Mouse (Mus musculus) forebrain, embryonic 16.5 days (tissue): Measurements from ENCODE around the gene Cdc20b. TPM values are rescaled to one million over a fixed set of nuclear protein-coding genes. Genes with fewer than 3 reads are reported as not detected.

Source experiments
- ATAC-seq: fragments of 200-750 bp; cut with Nextera tagmentation; 2 replicates; pipeline ENCODE4 v1.8.0; 2017; ENCODE audit warnings: mild to moderate bottlenecking, moderate library complexity
- H3K27ac ChIP-seq: fragments of 300-500 bp; sonication (generic); 2 replicates; pipeline ENCODE4 v1.5.1; 2014; ENCODE audit warnings: low read length, control low read depth
- H3K27me3 ChIP-seq: fragments of 300-500 bp; sonication (generic); replicated peaks from 2 replicates; pipeline ENCODE4 v1.6.1; 2014; ENCODE audit warnings: low read length; ENCODE audit not compliant: control insufficient read depth, insufficient read depth
- H3K36me3 ChIP-seq: fragments of 300-500 bp; sonication (generic); 2 replicates; pipeline ENCODE4 v1.6.1; 2014; ENCODE audit not compliant: control insufficient read depth, insufficient read depth
- H3K4me1 ChIP-seq: fragments of 300-500 bp; sonication (generic); replicated peaks from 2 replicates; pipeline ENCODE4 v1.6.1; 2014; ENCODE audit warnings: low read length; ENCODE audit not compliant: control insufficient read depth, insufficient read depth
- H3K4me2 ChIP-seq: fragments of 300-500 bp; sonication (generic); 2 replicates; pipeline ENCODE4 v1.6.1; 2014; ENCODE audit warnings: mild to moderate bottlenecking, low read length, control low read depth
- H3K4me3 ChIP-seq: fragments of 300-500 bp; sonication (generic); replicated peaks from 2 replicates; pipeline ENCODE4 v1.5.1; 2014; ENCODE audit warnings: mild to moderate bottlenecking, low read length, control low read depth
- H3K9ac ChIP-seq: fragments of 300-500 bp; sonication (generic); replicated peaks from 2 replicates; pipeline ENCODE4 v1.6.1; 2014; ENCODE audit warnings: low read depth, low read length, control low read depth
- H3K9me3 ChIP-seq: fragments of 300-500 bp; sonication (generic); 2 replicates; pipeline ENCODE4 v1.6.1; 2016; ENCODE audit warnings: low read length; ENCODE audit not compliant: control insufficient read depth
- WGBS: fragments of 180-500 bp; shearing (Covaris S2); extraction: QIAGEN DNeasy Blood & Tissue Kit; methylation state at CpG from one replicate; pipeline ENCODE4 v1.1.7; 2014; 5-methylcytosine and 5-hydroxymethylcytosine counted together
- polyA plus RNA-seq: library from polyadenylated mRNA; unstranded; fragments of >200 nt; fragmentation: Nextera tagmentation; extraction: Ambion mirVana; gene quantifications from 2 replicates; pipeline ENCODE4 v1.2.1, GENCODE M21; 2015

Cdc20b gene
- 0.33 TPM in 1 of 2 replicates, not detected in the other for polyA plus RNA-seq

DNA sequence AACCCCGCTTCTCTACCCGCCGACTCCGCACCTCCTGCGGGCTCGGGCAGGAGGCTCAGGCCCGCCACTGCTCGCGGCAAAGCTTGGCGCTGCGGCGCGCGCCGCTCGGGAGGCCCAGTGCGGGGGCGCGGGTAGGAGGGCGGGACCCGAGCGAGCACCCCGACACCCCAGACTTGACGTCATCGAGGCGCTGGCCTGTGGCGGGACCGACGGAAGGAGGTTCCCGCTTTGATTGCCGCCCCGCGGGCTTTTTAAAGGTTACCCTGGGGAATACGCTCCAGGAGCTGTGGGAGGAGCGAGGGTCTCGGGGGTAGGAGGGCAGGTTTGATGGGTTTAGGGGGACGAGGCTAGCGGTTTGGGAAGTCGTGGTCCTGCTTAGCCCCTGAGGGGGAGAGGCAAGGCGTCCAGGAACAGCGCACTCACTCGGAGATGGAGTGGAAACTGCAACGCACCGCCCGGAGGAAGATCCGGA lies at the start of gene Cdc20b:
Gene Cdc20b, plus strand, starts transcription at position 162 of the 472 bp plus-strand sequence.
- H3K4me1 ChIP-seq: peaks cover 20% of the 10 kb centered on the region
- H3K4me2 ChIP-seq: peak within 1 kb of the TSS; percentile 87
- ATAC-seq: peak; percentile 29
- peak within 1 kb of the TSS; percentile 55 for H3K4me3 ChIP-seq
- no peaks in the 10 kb centered on the region for H3K9me3 ChIP-seq
- no peak within 1 kb of the TSS for H3K27ac ChIP-seq
- no peaks in the 10 kb centered on the region for H3K36me3 ChIP-seq
- under 1% methylated on average over 46 of the region's 46 CpGs for WGBS
- H3K27me3 ChIP-seq: peaks cover 9% of the 10 kb centered on the region
- H3K9ac ChIP-seq: peak within 1 kb of the TSS; percentile 36

DNA sequence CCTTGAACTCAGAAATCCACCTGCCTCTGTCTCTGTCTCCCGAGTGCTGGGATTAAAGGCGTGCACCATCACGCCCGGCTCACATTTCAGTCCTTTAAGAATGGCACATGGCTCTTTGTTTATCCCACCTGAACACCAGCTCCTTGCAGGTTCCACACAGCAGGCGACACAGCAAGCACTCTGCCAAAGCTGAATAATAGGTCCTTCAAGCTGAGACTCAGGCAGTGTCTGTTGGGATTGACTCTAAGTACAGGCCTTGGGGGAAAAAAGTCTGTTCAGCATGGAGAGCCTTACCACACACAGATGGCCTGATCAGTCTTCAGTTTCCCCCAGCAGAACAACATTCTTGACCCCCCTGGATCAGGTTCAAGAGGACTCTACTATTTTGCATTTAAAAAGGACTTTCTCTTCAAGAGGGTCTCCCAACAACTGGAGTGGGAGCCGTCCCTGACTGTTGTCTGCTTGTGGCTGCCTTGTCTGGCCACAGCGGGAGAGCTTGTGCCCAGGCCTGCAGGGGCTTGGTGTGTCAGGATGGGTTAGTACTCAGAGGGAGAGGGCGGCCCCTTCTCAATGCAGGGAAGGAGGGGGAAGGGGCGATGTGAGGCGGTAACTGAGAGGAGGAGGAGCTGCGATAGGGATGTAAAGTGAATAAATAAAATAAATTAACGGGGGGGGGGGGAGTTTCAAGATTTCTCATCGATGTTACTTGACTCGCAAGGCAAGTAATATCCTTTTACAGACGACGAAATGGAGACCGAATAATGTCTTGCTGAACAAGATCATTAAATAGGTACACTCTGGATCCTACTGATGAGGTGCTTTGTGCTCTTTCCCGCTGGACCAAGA lies 49.1 kb upstream of the Cdc20b start:
- Histone ChIP-seq H3K27me3 (peaks cover 44% of the 10 kb centered on the region), H3K4me3 (no peak overlapping the region), H3K9me3 (no peaks in the 10 kb centered on the region), H3K36me3 (no peaks in the 10 kb centered on the region), H3K4me2 (peak overlapping the region; percentile 95; the same call in 1 of the 2 replicates), H3K9ac (no peak overlapping the region), H3K4me1 (peaks cover 38% of the 10 kb centered on the region), H3K27ac (no peak overlapping the region)
- ATAC-seq: no peak
- 5% methylated on average over 18 of the region's 18 CpGs for WGBS

DNA sequence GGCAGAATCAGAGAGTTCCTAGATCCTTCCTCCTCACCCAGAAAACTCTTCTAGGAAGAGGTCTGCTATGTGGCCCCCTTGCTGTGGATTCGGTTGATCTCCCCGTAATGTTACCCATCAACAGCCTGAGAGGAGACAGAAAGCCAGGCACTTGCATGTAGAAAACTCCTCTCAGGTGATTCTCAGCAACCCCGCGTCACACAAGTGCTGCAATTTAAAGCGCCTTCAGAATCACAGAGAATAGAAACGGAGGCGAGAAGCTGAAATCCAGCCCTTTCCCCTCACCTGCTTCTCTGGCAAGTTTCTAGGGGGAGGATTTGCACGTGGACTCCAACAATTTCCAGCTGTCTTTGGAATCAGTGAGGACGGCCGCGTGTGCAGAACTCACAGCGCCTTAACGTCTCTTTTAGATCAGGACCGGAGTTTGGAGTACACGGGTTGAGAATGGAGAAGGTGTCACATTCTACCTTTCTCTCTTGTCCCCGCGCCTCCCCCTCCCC lies 48.4 kb upstream of the Cdc20b start:
- Histone ChIP-seq H3K4me1 (peaks cover 38% of the 10 kb centered on the region), H3K27me3 (peaks cover 51% of the 10 kb centered on the region)
- ATAC-seq: no peak

DNA sequence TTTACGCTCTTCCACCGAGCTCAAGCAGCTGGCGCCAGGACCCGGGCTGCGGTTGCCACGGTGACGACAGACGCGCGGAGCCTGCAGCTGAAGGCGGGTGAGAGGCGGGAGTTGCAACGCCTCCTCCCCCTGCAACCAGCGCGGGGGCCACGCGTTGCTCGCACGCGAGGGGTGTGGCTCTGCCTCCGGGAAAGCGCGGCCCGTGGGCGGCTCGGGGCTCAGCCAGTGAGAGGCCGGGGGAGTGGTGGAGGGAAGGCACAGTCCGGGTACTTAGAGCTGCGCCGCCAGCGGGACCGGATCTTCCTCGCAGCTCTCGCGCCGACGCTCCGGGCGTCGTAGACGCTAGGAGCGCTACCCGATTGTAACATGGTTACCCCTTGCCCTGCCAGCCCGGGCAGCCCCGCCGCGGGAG lies 47.4 kb upstream of the Cdc20b start, which contains the start of gene Ccno:
Gene Ccno, plus strand, starts transcription at position 271 of the 412 bp plus-strand sequence.
- no peaks in the 10 kb centered on the region for H3K36me3 ChIP-seq
- peak within 1 kb of the TSS; percentile 63 for H3K4me3 ChIP-seq
- peaks cover 38% of the 10 kb centered on the region for H3K4me1 ChIP-seq
- ATAC-seq: peak; percentile 99
- under 1% methylated on average over 47 of the region's 47 CpGs for WGBS
- H3K9ac ChIP-seq: peak within 1 kb of the TSS; percentile 59
- H3K4me2 ChIP-seq: peak within 1 kb of the TSS; percentile 95
- H3K27me3 ChIP-seq: peaks cover 56% of the 10 kb centered on the region
- H3K9me3 ChIP-seq: no peaks in the 10 kb centered on the region
- H3K27ac ChIP-seq: no peak within 1 kb of the TSS

More for the DNA sequence above, 48.4 kb upstream of the Cdc20b start:
- WGBS: under 1% methylated on average over 17 of the region's 17 CpGs
- Histone ChIP-seq H3K27ac (no peak overlapping the region), H3K4me3 (peak overlapping the region; percentile 2; the same call in 1 of the 2 replicates), H3K36me3 (no peaks in the 10 kb centered on the region), H3K9ac (no peak overlapping the region), H3K4me2 (peak overlapping the region; percentile 95), H3K9me3 (no peaks in the 10 kb centered on the region)

GRCm38 (mm10) chr13:112987991-112988390 lies 46.9 kb upstream of the Cdc20b start:
- peaks cover 38% of the 10 kb centered on the region for H3K4me1 ChIP-seq
- peak overlapping the region; percentile 95 for H3K4me2 ChIP-seq
- H3K4me3 ChIP-seq: peak overlapping the region; percentile 63
- H3K27ac ChIP-seq: no peak overlapping the region
- under 1% methylated on average over 39 of the region's 39 CpGs for WGBS
- H3K36me3 ChIP-seq: no peaks in the 10 kb centered on the region
- peaks cover 59% of the 10 kb centered on the region for H3K27me3 ChIP-seq
- peak; percentile 31 for ATAC-seq
- no peaks in the 10 kb centered on the region for H3K9me3 ChIP-seq
- H3K9ac ChIP-seq: peak overlapping the region; percentile 59

DNA sequence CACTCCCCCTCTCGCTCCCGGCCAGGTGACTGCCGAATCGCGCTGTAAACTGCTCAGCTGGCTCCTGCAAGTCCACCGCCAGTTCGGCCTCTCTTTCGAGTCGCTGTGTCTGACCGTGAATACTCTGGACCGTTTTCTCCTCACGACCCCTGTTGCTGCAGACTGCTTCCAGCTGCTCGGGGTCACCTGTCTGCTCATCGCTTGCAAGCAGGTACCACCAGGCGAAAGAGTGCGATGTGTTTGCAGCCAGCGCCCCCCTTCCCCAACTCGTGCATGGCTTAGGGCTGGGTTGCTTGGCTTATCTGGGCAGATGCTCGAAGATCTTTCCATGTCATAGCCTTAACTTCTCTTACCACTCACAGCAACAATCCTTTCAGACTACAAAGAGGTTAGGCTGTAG lies 46.0 kb upstream of the Cdc20b start:
- H3K36me3 ChIP-seq: no peaks in the 10 kb centered on the region
- WGBS: 2% methylated on average over 19 of the region's 19 CpGs
- peaks cover 62% of the 10 kb centered on the region for H3K27me3 ChIP-seq
- H3K4me3 ChIP-seq: peak overlapping the region; percentile 63
- H3K4me2 ChIP-seq: peak overlapping the region; percentile 95
- no peaks in the 10 kb centered on the region for H3K9me3 ChIP-seq
- no peak for ATAC-seq
- H3K4me1 ChIP-seq: peaks cover 45% of the 10 kb centered on the region
- H3K27ac ChIP-seq: no peak overlapping the region
- no peak overlapping the region for H3K9ac ChIP-seq

GRCm38 (mm10) chr13:112989541-112989940 lies 45.4 kb upstream of the Cdc20b start:
- under 1% methylated on average over 23 of the region's 23 CpGs for WGBS
- no peak overlapping the region for H3K9ac ChIP-seq
- H3K36me3 ChIP-seq: no peaks in the 10 kb centered on the region
- H3K27ac ChIP-seq: no peak overlapping the region
- H3K9me3 ChIP-seq: no peaks in the 10 kb centered on the region
- peaks cover 49% of the 10 kb centered on the region for H3K4me1 ChIP-seq
- H3K27me3 ChIP-seq: peaks cover 69% of the 10 kb centered on the region
- no peak overlapping the region for H3K4me2 ChIP-seq
- H3K4me3 ChIP-seq: no peak overlapping the region
- ATAC-seq: no peak

GRCm38 (mm10) chr13:112990346-112990745 lies 44.6 kb upstream of the Cdc20b start:
- Histone ChIP-seq H3K4me3 (no peak overlapping the region), H3K9me3 (no peaks in the 10 kb centered on the region), H3K27me3 (peaks cover 77% of the 10 kb centered on the region), H3K4me1 (peaks cover 49% of the 10 kb centered on the region), H3K4me2 (no peak overlapping the region), H3K27ac (no peak overlapping the region), H3K9ac (no peak overlapping the region), H3K36me3 (no peaks in the 10 kb centered on the region)
- no peak for ATAC-seq
- 7% methylated on average over 4 of the region's 4 CpGs for WGBS

DNA sequence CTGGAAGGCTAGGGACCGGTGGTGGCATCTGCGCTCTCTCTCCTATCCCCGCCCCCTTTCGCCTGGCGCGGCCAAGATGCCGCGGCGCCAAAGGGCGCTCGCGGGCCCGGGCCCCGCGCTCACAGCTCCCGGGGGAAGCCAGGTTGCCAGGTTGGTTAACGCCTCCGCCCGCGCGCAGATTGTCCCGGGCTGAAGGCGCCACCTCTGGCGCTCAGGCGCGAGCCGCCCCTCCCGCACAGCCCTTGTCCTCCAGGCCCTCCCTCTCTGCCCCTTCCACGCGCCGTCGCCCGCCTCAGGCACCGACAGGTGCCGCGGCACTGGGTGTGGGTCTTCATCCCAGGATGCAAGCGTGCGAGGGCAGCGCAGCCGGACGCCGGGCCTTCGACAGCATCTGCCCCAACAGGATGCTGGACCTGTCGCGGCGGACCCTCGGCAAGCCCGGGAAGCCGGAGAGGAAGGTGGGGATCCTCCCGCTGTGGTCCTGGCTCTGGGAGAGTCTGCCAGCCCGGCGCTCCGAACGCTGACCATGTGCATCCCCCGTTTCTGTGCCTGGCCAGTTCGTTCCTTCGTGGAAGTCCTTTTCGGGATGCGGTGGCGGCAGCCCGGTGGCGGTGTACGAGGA lies 41.3 kb upstream of the Cdc20b start, which contains the start of gene Mcidas:
Gene Mcidas, plus strand, starts transcription at position 315 of the 622 bp plus-strand sequence.
- no peaks in the 10 kb centered on the region for H3K9me3 ChIP-seq
- peak within 1 kb of the TSS; percentile 73 for H3K4me2 ChIP-seq
- no peaks in the 10 kb centered on the region for H3K36me3 ChIP-seq
- H3K4me3 ChIP-seq: peak within 1 kb of the TSS; percentile 44
- H3K4me1 ChIP-seq: peaks cover 25% of the 10 kb centered on the region
- peak; percentile 43 for ATAC-seq
- peak within 1 kb of the TSS; percentile 40 for H3K9ac ChIP-seq
- peaks cover 81% of the 10 kb centered on the region for H3K27me3 ChIP-seq
- WGBS: under 1% methylated on average over 63 of the region's 63 CpGs
- H3K27ac ChIP-seq: no peak within 1 kb of the TSS
